Mouse (Mus musculus) c-Kit-positive CD71-positive TER-119-negative erythroid progenitor cells, embryonic 14.5 days (primary cell): ENCODE data around the gene Myoz1.

Experiments
- DNase-seq: peaks from one replicate; pipeline ENCODE4 v3.0.0-alpha.2; 2013; ENCODE audit warnings: low read depth

Myoz1 gene

DNA sequence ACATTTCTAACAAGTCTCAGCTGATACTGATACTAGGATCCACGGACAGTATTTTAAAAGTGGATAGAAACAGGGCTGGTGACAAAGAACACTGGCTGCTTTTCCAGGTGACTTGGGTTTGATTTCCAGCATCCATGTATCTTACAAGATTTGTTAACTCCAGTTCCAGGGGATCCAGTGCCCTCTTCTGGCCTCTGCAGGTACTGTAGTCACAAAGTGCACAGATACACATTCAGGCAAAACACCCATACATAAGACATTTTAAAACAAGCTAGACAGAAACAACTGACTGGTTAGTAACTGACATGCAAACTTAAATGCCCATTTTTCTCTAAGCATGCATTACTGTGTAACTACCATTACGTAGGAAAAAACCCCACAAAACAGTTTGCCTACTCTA is 16.6 kb upstream of the Myoz1 start:
- peak; percentile 50 for DNase-seq

DNA sequence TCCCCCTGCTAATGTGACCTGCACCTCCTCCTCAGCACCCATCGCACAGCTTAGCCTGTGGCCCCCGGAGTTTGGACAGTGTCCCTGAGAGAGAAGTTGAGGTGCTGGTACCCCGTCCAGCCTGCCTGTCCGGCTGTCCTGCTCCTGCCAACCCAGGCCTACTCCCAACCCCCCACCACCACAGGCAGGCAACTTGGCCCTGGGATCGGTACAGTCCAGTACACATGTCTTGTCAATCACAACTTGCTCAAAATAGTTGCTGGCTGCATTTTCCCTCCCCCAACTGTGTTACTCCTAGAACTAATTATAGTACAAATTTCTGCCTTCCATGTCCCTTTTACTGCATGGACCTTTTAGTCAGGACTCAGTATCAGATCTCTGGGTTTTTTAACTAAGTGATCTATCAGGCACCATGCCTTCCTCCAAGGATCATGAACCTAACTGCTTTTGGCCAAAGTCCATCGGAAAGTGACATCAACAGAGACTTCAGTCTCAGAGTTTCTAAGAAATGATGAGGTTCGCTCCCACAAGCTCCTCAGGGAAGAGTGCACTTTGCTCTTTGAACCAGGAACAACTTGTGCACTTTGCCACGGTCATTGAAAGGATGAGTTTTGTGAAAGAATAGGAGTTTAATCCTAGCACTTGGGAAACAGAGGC is 11.9 kb upstream of the Myoz1 start, which contains the start of gene Synpo2l:
Gene Synpo2l, minus strand, starts transcription at position 201 of the 657 bp plus-strand sequence.
- no peak for DNase-seq

GRCm38 (mm10) chr14:20667469-20667868 is 11.1 kb upstream of the Myoz1 start:
- no peak for DNase-seq

DNA sequence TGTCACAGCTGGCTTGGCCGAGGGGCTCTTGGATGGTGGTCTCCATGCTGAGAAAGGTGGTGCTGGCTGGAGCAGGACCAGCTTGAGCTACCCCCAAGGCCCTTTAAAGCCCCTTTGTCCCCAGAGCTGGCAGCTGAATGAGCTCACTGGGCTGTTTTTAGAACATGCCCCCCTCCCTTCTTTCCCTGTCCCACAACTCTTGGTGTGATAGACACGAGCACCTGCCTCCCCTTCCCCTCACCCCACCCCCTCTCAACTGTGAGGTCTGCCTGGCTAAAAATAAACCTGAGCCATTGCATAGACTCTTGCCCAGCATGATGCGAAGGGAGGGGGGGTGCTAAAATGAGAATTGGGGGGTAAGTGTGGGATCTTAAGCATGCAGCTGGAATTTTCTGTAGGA is 8.1 kb upstream of the Myoz1 start:
- no peak for DNase-seq

DNA sequence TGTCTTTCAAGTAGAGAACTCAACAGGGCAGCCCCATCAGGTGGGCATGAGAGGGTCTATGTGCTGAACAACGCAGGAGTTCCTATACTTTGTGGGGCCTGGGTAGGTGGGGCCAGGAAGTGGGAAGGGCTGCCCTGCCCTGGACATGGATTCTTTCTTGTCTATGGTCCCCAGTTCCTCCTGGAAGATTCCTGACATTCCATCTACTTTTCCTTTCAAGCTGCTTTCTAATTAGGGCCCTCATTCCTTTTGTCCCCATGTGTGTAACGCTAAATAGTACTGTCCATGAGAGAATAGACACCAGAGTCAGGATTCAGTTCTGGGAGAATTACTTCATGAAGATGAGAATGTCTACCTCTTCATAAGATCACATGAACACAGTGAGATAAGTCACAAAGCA is 7.3 kb upstream of the Myoz1 start:
- DNase-seq, result no peak

- no peak for DNase-seq
Observed at GRCm38 (mm10) chr14:20662740-20663139, 6.4 kb upstream of the Myoz1 start.

DNA sequence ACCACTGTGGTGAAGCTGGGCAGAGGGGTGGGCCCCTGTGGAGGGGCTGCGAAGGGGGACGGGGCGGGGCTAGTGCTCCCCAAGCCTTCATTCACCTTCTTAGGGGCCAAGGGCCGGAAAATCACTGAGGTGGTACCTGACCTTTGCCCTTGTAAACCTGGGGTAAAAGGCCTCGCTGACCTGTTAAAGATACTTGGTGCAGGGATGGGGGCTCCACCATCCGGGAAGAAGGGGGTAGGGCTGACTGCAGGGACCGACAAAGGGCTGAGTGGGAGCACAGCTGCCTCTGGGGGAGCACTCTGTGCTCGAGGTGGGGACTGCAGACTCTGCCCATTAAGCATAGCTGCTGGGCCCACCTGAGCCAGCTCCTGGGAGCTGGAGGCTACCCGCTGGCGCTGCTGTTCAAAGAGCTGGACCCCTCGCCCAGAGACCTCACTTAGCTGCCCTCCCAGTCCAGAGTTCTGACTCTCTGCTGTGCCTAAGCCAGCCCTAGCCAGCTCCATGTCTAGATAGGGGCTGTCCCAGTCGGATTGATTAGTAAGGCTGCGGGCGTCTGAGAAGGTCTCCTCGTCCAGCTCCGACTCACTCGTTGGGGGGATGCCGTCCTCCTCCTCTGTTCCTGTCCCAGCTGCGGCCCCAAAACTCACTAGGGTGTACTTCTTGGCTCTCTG is 5.5 kb upstream of the Myoz1 start:
- no peak for DNase-seq

DNA sequence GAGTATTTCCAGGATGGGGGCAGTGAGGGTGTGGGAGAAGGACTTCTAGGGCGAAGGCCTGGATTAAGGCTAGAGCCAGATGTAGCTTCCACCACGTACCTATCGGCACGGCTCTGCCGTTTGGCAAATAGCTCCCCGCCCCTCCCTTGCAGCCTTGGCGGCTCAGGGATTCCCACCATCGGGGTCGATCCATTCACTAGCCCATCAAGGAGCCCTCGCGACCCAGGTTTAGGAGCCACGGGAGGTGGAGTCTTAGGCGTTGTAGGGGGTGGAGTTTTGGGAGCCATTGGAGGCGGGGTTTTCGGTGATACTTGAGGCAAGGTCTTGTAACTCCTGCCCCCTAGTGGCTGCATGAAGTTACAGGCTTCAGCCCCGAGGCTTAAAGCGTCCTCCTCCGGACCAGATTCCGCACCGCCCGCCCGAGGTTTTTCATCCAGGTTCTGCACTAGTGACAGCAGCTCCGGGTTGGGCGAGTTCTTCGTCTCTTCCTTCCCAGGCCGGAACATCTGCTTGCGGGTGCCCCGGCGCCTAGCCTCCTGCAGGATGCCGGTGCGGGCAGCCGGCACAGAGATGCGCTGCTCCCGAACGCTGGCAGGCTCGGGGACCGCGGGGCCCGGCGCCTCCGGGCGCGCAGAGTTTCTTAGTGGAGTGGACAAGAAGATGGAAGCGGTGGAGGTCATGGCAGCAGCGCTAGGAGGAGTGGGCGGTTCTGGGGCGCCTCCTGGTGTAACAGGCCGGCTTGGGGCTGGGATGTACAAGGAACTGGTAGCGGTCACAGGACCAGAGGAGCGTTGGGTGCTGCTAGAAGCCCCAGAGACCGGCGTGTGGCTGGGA is 4.7 kb upstream of the Myoz1 start:
- DNase-seq, result peak; percentile 96

DNA sequence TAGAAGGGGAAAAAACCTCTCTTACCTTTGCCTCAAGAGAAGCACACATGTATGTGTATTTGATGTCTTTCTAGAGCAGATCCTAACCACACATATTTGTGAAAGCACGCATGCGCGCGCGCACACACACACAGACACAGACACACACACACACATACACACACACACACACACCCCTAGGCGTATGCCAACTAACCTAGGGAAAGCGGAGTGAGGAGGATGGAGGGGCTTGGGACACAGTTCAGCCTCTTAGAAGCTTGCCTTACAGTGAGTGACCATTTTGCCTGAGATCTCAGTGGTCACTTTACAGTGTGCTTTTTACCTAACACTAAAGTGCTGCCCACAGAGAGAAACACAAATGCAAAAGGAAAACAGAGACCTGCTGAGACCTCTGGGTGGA is 3.3 kb upstream of the Myoz1 start:
- no peak for DNase-seq

DNA sequence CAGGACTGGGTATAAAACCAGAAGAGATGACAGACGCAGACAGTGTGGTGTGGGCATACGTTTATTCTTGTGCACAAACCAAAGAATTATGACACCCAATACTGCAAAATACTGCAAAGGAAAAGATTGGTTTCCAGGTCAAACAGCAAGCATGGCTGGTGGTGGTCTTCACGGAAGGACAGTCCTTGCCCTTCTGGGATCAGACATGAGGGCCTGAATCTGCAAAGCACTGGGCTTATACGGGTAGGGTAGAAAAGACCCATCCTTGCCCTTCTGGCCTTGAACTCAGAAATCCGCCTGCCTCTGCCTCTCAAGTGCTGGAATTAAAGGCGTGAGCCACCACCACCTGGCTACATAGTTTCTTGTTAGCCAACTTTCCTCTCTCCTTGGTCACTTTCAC is 2.6 kb upstream of the Myoz1 start:
- no peak for DNase-seq

DNA sequence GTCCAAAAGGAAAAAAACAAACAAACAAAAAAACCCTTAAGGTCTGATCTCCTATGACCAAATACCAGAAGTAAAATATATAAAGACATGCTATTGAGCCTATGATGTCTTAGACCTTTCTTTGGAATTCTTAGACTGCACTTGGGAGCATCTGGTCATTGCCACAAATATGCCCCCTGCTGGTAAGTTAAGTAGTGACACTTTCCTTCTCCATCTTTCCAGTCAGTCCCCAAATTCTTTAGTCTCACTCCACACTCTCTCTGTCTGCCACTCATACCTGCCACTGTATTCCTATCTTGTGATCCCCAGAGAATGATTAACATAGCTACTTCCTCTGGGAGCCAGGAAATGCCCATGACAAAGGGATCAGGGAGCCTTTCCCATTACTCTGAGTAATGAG is 2.0 kb upstream of the Myoz1 start:
- DNase-seq, result peak; percentile 31

GRCm38 (mm10) chr14:20655731-20656130 is 609 bp downstream of the Myoz1 start:
- no peak for DNase-seq

GRCm38 (mm10) chr14:20654690-20655421 is 1.5 kb downstream of the Myoz1 start:
- DNase-seq, result no peak

DNA sequence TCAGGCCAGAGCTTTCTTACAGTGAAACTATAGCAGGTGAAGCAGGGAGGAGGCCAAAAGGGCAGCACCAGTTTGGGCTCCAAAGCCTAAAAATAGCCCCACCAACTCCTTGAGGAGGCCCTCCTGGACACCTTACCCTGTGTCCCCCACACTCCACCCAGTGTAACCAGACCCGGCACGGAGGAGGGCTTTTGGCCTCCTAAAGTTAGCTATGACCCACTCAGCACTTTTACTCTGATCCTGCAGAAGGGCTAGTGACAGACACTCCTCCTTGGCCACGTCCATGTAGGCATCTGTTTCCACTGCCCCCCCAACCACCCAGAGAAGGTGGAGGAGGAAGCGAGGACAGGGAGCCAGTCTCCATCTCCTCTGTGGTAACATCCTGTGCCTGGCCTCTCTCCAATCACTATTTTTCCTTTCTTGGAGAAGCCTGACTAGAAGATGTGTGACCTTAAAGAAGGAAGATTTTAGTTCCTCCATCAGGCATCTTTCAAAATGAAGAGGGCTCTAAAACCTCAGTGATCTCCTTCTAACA is 4.6 kb downstream of the Myoz1 start:
- DNase-seq, result no peak

DNA sequence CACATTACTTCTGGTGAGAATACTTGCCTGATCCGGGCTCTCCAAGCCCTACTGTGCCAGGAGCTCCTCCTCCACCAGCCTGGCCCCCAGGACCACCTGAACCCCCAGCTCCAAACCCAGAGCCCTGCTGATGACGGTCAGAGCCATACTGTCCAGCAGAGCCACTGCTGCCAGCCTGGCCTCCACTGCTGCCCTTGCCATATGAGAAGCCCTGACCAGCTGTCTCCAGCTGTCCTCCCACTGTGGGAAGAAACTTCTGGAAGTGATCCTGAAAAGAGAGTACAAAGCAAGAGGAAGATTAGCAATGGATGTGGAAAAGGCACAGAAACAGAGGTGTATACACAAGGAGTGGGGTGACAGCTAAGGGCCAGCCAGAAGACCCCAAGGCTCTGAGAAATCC is 5.3 kb downstream of the Myoz1 start:
- DNase-seq, result no peak

- no peak for DNase-seq
Observed at GRCm38 (mm10) chr14:20646381-20646780, 10.0 kb downstream of the Myoz1 start.

GRCm38 (mm10) chr14:20645547-20645946 is 10.8 kb downstream of the Myoz1 start:
- no peak for DNase-seq

GRCm38 (mm10) chr14:20641438-20641875 is 14.9 kb downstream of the Myoz1 start:
- DNase-seq, result no peak

DNA sequence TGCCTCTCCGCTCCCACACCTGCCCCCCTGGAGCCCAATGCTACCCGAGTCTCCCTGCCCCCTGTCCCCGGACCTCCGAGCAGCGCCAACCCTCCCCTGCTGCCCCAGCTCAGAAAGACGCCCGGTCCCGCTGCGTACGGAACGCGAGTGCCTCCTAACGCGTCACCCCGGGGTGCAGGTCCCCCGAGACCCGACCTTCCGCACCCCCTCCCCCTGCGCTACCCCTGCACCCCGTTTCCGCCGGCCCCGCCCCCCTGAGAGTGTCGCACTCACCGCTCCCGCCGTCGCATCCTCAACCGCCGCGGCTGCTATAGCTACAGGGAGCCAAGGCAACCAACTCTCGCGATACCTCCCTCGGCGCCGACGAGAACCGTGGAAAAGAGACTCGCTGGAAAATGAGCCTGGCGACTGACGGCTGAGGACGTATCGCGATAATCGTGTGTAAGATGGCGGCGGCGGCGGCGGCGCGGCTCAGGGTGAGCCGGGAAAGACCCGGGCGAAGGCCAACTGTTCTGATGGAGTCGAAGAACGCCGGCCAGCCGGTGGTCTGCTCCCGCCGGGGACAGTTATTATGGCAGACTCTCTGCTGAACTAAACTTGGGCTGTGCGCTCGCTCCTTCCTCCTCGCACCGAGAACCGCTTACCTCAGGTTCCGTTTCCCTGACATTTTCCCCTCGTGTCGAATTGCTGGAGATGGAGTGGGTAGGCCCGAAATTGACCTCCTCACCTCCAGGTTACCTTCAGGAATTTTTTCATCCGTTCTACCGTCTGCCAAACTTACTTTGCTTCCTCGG is 15.5 kb downstream of the Myoz1 start, which contains the start of gene Usp54:
Gene Usp54, minus strand, starts transcription at position 420 of the 794 bp plus-strand sequence.
- peak; percentile 99 for DNase-seq

DNA sequence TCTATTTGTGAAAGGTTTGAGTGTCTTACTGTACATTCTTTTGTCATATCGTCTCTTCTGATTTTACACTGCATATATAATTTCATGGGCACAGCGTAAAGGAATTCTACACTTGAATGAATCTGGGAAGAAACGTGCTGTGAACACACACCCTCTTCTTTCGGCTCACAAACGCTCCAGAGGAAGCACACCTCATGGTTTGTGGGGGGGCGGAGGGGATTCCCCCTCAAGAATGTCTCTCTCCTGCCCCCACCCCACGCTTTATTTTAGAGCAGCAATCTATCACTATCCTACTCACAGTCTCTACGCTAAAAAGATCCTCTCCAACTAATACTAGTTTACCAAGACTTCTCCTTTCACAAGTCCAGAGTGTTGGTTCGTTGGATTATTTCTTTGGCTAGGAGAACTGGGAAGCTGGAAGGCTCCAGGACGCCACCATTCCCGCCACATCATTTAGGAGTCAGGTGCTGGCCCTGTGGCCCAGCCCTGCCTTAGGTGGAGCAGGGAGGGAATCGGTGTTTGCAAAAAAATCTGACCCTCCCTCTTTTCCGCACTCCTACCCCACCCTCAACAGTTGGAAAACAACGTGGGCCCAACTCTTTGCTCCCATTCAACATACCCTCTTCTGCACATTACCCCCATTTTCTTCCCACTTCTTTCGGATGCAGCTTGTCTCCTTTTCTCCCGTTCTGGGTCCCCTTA is 16.3 kb downstream of the Myoz1 start:
- DNase-seq, result no peak
